Mouse (Mus musculus): ENCODE data around the gene Wnt10b. TPM values are rescaled to one million over a fixed set of nuclear protein-coding genes. Genes with fewer than 3 reads are reported as not detected.

The Wnt10b gene
- polyA plus RNA-seq, 2 experiments: 0.03 TPM; not detected in 1

DNA sequence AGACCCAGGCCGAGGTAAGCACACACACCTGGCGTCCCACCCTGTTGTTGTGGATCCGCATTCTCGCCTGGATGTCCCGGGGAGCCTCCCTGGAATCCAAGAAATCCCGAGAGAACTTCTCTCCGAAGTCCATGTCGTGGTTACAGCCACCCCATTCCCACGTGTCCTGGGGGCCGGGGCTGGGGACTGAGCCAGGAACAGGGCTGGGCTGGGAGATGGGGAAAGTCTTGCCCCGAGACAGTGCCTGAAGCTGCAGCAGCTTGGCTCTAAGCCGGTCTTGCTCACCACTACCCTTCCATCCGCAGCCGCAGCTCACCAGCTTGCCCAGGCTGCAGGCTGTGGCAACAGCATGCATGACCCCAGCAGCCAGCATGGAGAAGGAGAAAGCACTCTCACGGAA is 3.9 kb downstream of the Wnt10b start:
- ATAC-seq (ENCODE audit: insufficient read depth): no peak

DNA sequence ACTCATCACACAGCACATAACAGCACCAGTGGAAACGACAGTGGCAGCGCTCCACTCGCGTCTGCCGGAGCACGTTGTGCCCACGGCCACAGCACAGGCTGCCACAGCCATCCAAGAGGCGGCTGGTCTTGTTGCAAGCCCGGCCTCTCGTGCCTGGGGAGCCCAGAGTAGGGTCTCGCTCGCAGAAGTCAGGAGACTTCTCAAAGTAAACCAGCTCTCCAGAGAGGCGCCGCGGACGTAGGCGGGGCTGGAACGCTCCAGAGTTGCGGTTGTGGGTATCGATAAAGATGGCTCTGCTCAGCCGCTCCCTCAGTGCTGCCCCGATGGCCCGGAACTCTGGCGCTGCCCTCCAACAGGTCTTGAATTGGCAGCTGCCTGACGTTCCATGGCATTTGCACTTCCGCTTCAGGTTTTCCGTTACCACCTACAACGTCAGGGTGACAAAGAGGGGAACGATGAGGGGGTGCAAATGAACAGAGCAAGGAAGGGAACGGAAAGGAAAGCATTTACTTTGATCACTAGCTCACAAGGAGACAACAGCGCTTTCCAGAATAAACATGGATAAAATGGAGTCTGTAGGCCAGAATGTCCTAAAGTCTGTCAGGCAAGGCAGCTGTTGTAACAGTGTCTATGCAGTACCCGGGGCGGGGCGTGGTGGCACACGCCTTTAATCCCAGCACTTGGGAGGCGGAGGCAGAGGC is 5.3 kb downstream of the Wnt10b start:
- H3K9me3 ChIP-seq (ENCODE audit: control insufficient read depth, low read length): no peaks in the 10 kb centered on the region
- ATAC-seq (ENCODE audit: insufficient read depth) (no peak), DNase-seq (ENCODE audit: low read depth in 3 of 3, low spot score in 3 of 3) (no peak)
- peak overlapping the region; percentile 66 for H3K4me2 ChIP-seq (ENCODE audit: low read depth)
- no peaks in the 10 kb centered on the region for H3K36me3 ChIP-seq (replicated peaks; ENCODE audit: control insufficient read depth, insufficient read depth, low read depth)
- H3K9ac ChIP-seq (replicated peaks): no peak overlapping the region
- H3K4me3 ChIP-seq (ENCODE audit: insufficient read depth in 1 of 2, low read depth in 2 of 2, low read length in 2 of 2): peak overlapping the region; percentile 34 to 40; a peak in 3 of 4 replicates
- H3K27ac ChIP-seq: no peak overlapping the region
- peaks cover 62% of the 10 kb centered on the region for H3K27me3 ChIP-seq (ENCODE audit: control insufficient read depth, insufficient read depth, low read length)
- TF ChIP-seq CTCF (IDR thresholded peaks at IDR 0.05; ENCODE audit: low read depth) (no peak), EP300 (IDR thresholded peaks at IDR 0.05; ENCODE audit: low read depth) (no peak)
- 2% methylated on average over 36 of the region's 36 CpGs for WGBS (ENCODE audit: insufficient replicate concordance)
- H3K4me1 ChIP-seq (replicated peaks; ENCODE audit: control insufficient read depth in 2 of 2, insufficient read depth in 2 of 2, low read length in 1 of 2): peaks cover 0 to 2% of the 10 kb centered on the region in 2 experiments; a peak in 2 of 4 replicates

More for the DNA sequence above, 3.9 kb downstream of the Wnt10b start:
- Histone ChIP-seq H3K4me1 (replicated peaks; ENCODE audit: control insufficient read depth in 2 of 2, insufficient read depth in 2 of 2, low read length in 1 of 2) (peaks cover 0 to 2% of the 10 kb centered on the region in 2 experiments; a peak in 2 of 4 replicates), H3K9me3 (ENCODE audit: control insufficient read depth, low read length) (no peaks in the 10 kb centered on the region), H3K4me3 (ENCODE audit: insufficient read depth in 1 of 2, low read depth in 2 of 2, low read length in 2 of 2) (no peak overlapping the region), H3K36me3 (replicated peaks; ENCODE audit: control insufficient read depth, insufficient read depth, low read depth) (no peaks in the 10 kb centered on the region), H3K4me2 (ENCODE audit: low read depth) (no peak overlapping the region), H3K27me3 (ENCODE audit: control insufficient read depth, insufficient read depth, low read length) (peaks cover 76% of the 10 kb centered on the region), H3K27ac (no peak overlapping the region), H3K9ac (replicated peaks) (no peak overlapping the region)
- WGBS (ENCODE audit: insufficient replicate concordance): 26% methylated on average over 15 of the region's 15 CpGs
- DNase-seq (ENCODE audit: low read depth in 3 of 3, low spot score in 3 of 3): no peak
- TF ChIP-seq EP300 (IDR thresholded peaks at IDR 0.05; ENCODE audit: low read depth) (no peak), CTCF (IDR thresholded peaks at IDR 0.05; ENCODE audit: low read depth) (no peak)

DNA sequence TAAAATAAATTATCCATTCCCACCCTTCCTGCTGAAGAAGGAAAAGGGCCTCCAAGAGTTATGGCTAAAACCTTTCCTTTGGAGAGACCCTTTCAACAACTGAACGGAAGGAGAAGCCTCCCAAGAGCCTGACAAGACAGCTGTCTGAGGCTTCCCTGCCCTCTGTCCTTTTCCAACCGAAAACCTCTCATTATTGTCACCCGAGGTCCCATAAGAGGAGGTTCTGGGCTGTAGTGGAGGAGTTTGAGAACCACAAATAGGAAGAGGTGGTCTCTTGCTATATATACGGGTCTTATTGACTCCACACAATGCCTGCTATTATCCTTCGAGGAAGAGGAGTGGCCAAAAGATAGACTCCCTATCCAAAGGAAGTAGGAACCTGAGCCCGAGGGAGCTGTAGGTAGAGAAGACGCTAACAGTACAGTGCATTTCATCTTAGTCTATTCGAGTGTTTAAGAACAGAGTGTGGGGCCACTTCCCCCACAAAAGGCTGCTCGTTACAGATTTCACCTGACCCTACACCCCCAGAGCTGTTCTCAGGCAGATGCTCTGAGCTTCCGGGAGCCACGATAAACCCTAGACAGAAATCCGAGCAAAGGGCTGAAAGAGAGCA is 6.0 kb downstream of the Wnt10b start:
- Histone ChIP-seq H3K9me3 (ENCODE audit: control insufficient read depth, low read length) (no peaks in the 10 kb centered on the region), H3K4me1 (replicated peaks; ENCODE audit: control insufficient read depth in 2 of 2, insufficient read depth in 2 of 2, low read length in 1 of 2) (peaks cover 0 to 2% of the 10 kb centered on the region in 2 experiments; a peak in 2 of 4 replicates), H3K9ac (replicated peaks) (no peak overlapping the region), H3K27me3 (ENCODE audit: control insufficient read depth, insufficient read depth, low read length) (peaks cover 55% of the 10 kb centered on the region), H3K4me2 (ENCODE audit: low read depth) (peak overlapping the region; percentile 66), H3K4me3 (ENCODE audit: insufficient read depth in 1 of 2, low read depth in 2 of 2, low read length in 2 of 2) (peak overlapping the region in 1 of 2 experiments; percentile 40; a peak in 1 of 4 replicates), H3K27ac (no peak overlapping the region), H3K36me3 (replicated peaks; ENCODE audit: control insufficient read depth, insufficient read depth, low read depth) (no peaks in the 10 kb centered on the region)
- DNase-seq (ENCODE audit: low read depth in 3 of 3, low spot score in 3 of 3): no peak
- ATAC-seq (ENCODE audit: insufficient read depth): no peak
- 4% methylated on average over 12 of the region's 12 CpGs for WGBS (ENCODE audit: insufficient replicate concordance)
- TF ChIP-seq EP300 (IDR thresholded peaks at IDR 0.05; ENCODE audit: low read depth) (no peak), CTCF (IDR thresholded peaks at IDR 0.05; ENCODE audit: low read depth) (no peak)

DNA sequence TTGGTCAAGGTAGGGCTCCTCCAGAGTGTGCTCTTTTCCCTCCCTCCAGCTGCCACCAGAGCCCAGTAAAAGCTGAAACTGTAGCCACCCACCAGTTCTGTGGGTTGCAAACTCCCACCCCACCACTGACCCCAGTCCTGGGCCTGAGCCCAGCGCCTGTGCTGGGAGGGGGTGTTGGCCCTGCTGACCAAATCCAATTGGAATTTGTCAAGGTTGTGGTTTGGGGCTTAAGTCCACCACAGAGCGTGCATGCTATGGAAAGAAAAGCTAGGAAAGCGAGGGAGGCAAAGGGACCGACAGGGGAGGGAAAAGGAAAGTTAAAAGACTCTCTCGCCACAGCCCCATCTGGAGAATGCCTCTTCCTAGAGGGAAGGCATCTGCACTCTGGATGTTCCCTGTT is 9.7 kb downstream of the Wnt10b start:
- WGBS (ENCODE audit: insufficient replicate concordance): 45% methylated on average over 5 of the region's 5 CpGs

DNA sequence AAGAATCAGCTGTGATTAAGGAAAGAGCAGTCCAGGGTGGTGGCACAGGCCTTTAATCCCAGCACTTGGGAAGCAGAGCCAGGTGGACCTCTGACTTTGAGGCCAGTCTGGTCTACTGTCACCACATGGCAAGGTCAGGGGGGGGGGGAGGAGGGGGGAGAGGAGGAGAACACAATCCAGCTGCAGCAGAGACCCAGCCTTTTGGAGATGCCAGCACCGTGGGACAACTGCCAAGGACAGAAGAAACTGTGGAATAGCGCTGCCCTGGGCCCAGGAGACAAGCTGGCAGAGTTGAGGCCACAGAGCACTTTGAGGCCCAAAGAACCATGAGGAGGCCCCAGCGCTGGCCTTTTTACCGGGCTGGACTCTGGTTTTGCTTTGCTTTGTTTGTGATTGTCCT is 12.0 kb downstream of the Wnt10b start:
- H3K27ac ChIP-seq: no peak overlapping the region
- H3K27me3 ChIP-seq (ENCODE audit: control insufficient read depth, insufficient read depth, low read length): peaks cover 5% of the 10 kb centered on the region
- ATAC-seq (ENCODE audit: insufficient read depth) (no peak), DNase-seq (ENCODE audit: low read depth in 3 of 3, low spot score in 3 of 3) (no peak)
- H3K9ac ChIP-seq (replicated peaks): no peak overlapping the region
- no peaks in the 10 kb centered on the region for H3K9me3 ChIP-seq (ENCODE audit: control insufficient read depth, low read length)
- TF ChIP-seq CTCF (IDR thresholded peaks at IDR 0.05; ENCODE audit: low read depth) (no peak), EP300 (IDR thresholded peaks at IDR 0.05; ENCODE audit: low read depth) (no peak)
- H3K36me3 ChIP-seq (replicated peaks; ENCODE audit: control insufficient read depth, insufficient read depth, low read depth): no peaks in the 10 kb centered on the region
- no peak overlapping the region for H3K4me3 ChIP-seq (ENCODE audit: insufficient read depth in 1 of 2, low read depth in 2 of 2, low read length in 2 of 2)
- 53% methylated on average over 4 of the region's 4 CpGs for WGBS (ENCODE audit: insufficient replicate concordance)
- H3K4me1 ChIP-seq (replicated peaks; ENCODE audit: control insufficient read depth in 2 of 2, insufficient read depth in 2 of 2, low read length in 1 of 2): peaks cover 0 to 6% of the 10 kb centered on the region in 2 experiments; a peak in 3 of 4 replicates
- no peak overlapping the region for H3K4me2 ChIP-seq (ENCODE audit: low read depth)

More for the DNA sequence above, 9.7 kb downstream of the Wnt10b start:
- Histone ChIP-seq H3K4me3 (ENCODE audit: insufficient read depth in 1 of 2, low read depth in 2 of 2, low read length in 2 of 2) (no peak overlapping the region), H3K36me3 (replicated peaks; ENCODE audit: control insufficient read depth, insufficient read depth, low read depth) (no peaks in the 10 kb centered on the region), H3K4me1 (replicated peaks; ENCODE audit: control insufficient read depth in 2 of 2, insufficient read depth in 2 of 2, low read length in 1 of 2) (peaks cover 0 to 2% of the 10 kb centered on the region in 2 experiments; a peak in 2 of 4 replicates), H3K27ac (no peak overlapping the region), H3K9ac (replicated peaks) (no peak overlapping the region), H3K4me2 (ENCODE audit: low read depth) (no peak overlapping the region), H3K9me3 (ENCODE audit: control insufficient read depth, low read length) (no peaks in the 10 kb centered on the region), H3K27me3 (ENCODE audit: control insufficient read depth, insufficient read depth, low read length) (peaks cover 23% of the 10 kb centered on the region)
- no peak for DNase-seq (ENCODE audit: low read depth in 3 of 3, low spot score in 3 of 3)
- no peak for ATAC-seq (ENCODE audit: insufficient read depth)
- TF ChIP-seq EP300 (IDR thresholded peaks at IDR 0.05; ENCODE audit: low read depth): no peak
- no peak for TF ChIP-seq CTCF (IDR thresholded peaks at IDR 0.05; ENCODE audit: low read depth)
